Comparison of ENCODE assay signal across 29 mouse cellular contexts in genomic region chr4:139360761-139361548, GRCm38 (mm10). TPM values are rescaled to one million over a fixed set of nuclear protein-coding genes. Genes with fewer than 3 reads are reported as not detected.
DNase-seq lines count a peak whose midpoint lies in the region; ATAC-seq and TF ChIP-seq lines count a peak whose summit lies in the region.
"Had no signal": no experiment of that assay in that cellular context is flagged by ENCODE, and none has a peak within 500 bp of the region (broad histone marks: within the 10 kb centered on the region; RNA-seq: fewer than 3 reads in every experiment).

No protein-coding gene starts in this region.

- TF ChIP-seq CTCF in liver, postnatal 0 days (IDR thresholded peaks at IDR 0.05; ENCODE audit: low read depth), result no peak

- peak overlapping the region; percentile 93 for H3K27ac ChIP-seq in liver, embryonic 12.5 days
- peak overlapping the region; percentile 34 for H3K27ac ChIP-seq in liver, postnatal 0 days (ENCODE audit: low read depth)
- H3K27ac ChIP-seq: embryonic facial prominence, embryonic 12.5 days; forebrain, embryonic 12.5 days; heart, embryonic 10.5 days; hindbrain, embryonic 12.5 days; hindbrain, postnatal 0 days; limb, embryonic 10.5 days; limb, embryonic 15.5 days; lung, embryonic 15.5 days; midbrain, embryonic 12.5 days; neural tube, embryonic 13.5 days had no signal

- H3K4me1 ChIP-seq in liver, embryonic 12.5 days, result peaks cover 43% of the 10 kb centered on the region
- H3K4me1 ChIP-seq in liver, postnatal 0 days (ENCODE audit: insufficient read depth), result no peaks in the 10 kb centered on the region
- H3K4me1 ChIP-seq: embryonic facial prominence, embryonic 12.5 days; forebrain, embryonic 12.5 days; heart, embryonic 10.5 days; hindbrain, embryonic 12.5 days; limb, embryonic 10.5 days; limb, embryonic 15.5 days; lung, embryonic 15.5 days; midbrain, embryonic 12.5 days; neural tube, embryonic 13.5 days had no signal

- H3K27me3 ChIP-seq in liver, embryonic 12.5 days (replicated peaks), result no peaks in the 10 kb centered on the region
- H3K27me3 ChIP-seq in liver, postnatal 0 days (ENCODE audit: insufficient read depth, low read length), result no peaks in the 10 kb centered on the region
- H3K27me3 ChIP-seq: embryonic facial prominence, embryonic 12.5 days; forebrain, embryonic 12.5 days; hindbrain, embryonic 12.5 days; limb, embryonic 15.5 days; lung, embryonic 15.5 days; midbrain, embryonic 12.5 days; neural tube, embryonic 13.5 days had no signal

- H3K4me2 ChIP-seq in liver, embryonic 12.5 days, result peak overlapping the region; percentile 63
- peak overlapping the region; percentile 24; the same call in 1 of the 2 replicates for H3K4me2 ChIP-seq in liver, postnatal 0 days (ENCODE audit: low read depth, low read length)
- H3K4me2 ChIP-seq: embryonic facial prominence, embryonic 12.5 days; forebrain, embryonic 12.5 days; hindbrain, embryonic 12.5 days; limb, embryonic 15.5 days; lung, embryonic 15.5 days; midbrain, embryonic 12.5 days; neural tube, embryonic 13.5 days had no signal

- peak; percentile 62 for ATAC-seq in erythroblast, adult 5-6 weeks (replicated peaks; ENCODE audit: low FRiP score, poor library complexity, severe bottlenecking)
- peak; percentile 98 for ATAC-seq in liver, embryonic 12.5 days
- peak; percentile 90 for ATAC-seq in liver, postnatal 0 days
- ATAC-seq: activated CD4-positive, CD25-positive, alpha-beta regulatory T cell, adult 4 months; forebrain, postnatal 0 days; hindbrain, postnatal 0 days; intestine, postnatal 0 days had no signal

- H3K9ac ChIP-seq in liver, embryonic 12.5 days, result peak overlapping the region; percentile 57
- H3K9ac ChIP-seq in liver, postnatal 0 days (replicated peaks), result no peak overlapping the region
- H3K9ac ChIP-seq: embryonic facial prominence, embryonic 12.5 days; forebrain, embryonic 12.5 days; forebrain, postnatal 0 days; hindbrain, embryonic 12.5 days; limb, embryonic 15.5 days; lung, embryonic 15.5 days; midbrain, embryonic 12.5 days; neural tube, embryonic 13.5 days had no signal

- H3K4me3 ChIP-seq in liver, embryonic 12.5 days, result peak overlapping the region; percentile 35
- H3K4me3 ChIP-seq in liver, postnatal 0 days (ENCODE audit: low read depth, low read length), result no peak overlapping the region
- H3K4me3 ChIP-seq: embryonic facial prominence, embryonic 12.5 days; forebrain, embryonic 12.5 days; heart, embryonic 10.5 days; hindbrain, embryonic 12.5 days; limb, embryonic 10.5 days; limb, embryonic 15.5 days; lung, embryonic 15.5 days; midbrain, embryonic 12.5 days; neural tube, embryonic 13.5 days had no signal

- DNase-seq in c-Kit-negative CD71-positive TER-119-positive erythroid progenitor cells, embryonic 14.5 days (ENCODE audit: low read depth, low spot score), result peak; percentile 35
- no peak for DNase-seq in liver, postnatal 0 days
- no peak for DNase-seq in cerebellum, adult 8-10 months
- DNase-seq in left cerebral cortex, adult 11 months (ENCODE audit: low spot score), result no peak
- no peak for DNase-seq in layer of hippocampus, adult 11-12 months (ENCODE audit: low spot score)
- DNase-seq in right cerebral cortex, adult 18-20 months, result no peak
- DNase-seq: adrenal gland, adult 8-10 months; B cell, adult 2 months; cerebellum, adult 11 months; cerebellum, adult 9-11 months; embryo, embryonic 11 days; forebrain, postnatal 0 days; heart, postnatal 36 days; kidney, postnatal 14 days; right cerebral cortex, postnatal 14 days had no signal

- H3K9me3 ChIP-seq in liver, embryonic 12.5 days (replicated peaks), result no peaks in the 10 kb centered on the region
- no peaks in the 10 kb centered on the region for H3K9me3 ChIP-seq in liver, postnatal 0 days (ENCODE audit: low read length)
- H3K9me3 ChIP-seq: embryonic facial prominence, embryonic 12.5 days; forebrain, embryonic 12.5 days; heart, embryonic 10.5 days; hindbrain, embryonic 12.5 days; limb, embryonic 10.5 days; limb, embryonic 15.5 days; lung, embryonic 15.5 days; midbrain, embryonic 12.5 days; neural tube, embryonic 13.5 days had no signal

- no peak for TF ChIP-seq EP300 in liver, postnatal 0 days (IDR thresholded peaks at IDR 0.05; ENCODE audit: low read depth)

- 37% methylated on average over 11 of the region's 11 CpGs for WGBS in liver, embryonic 12.5 days (ENCODE audit: insufficient replicate concordance)
- WGBS in liver, postnatal 0 days (ENCODE audit: insufficient replicate concordance), result 71% methylated on average over 11 of the region's 11 CpGs

- peaks cover 100% of the 10 kb centered on the region for H3K36me3 ChIP-seq in liver, embryonic 12.5 days
- peaks cover 82% of the 10 kb centered on the region for H3K36me3 ChIP-seq in liver, postnatal 0 days (replicated peaks; ENCODE audit: insufficient read depth, low read length)

RNA-seq across cellular contexts. Expression of gene Ubr4, which starts 8.5 kb away (rescaled TPM):
- total RNA-seq in erythroblast, adult 5-6 weeks (2015; ENCODE audit: low replicate concordance), result 165 and 179 TPM in 2 replicates
- total RNA-seq in erythroblast, adult 5-6 weeks (2017; ENCODE audit: low replicate concordance), result 158 and 168 TPM in 2 replicates
- 54.7 and 55.1 TPM in 2 replicates for polyA plus RNA-seq in liver, embryonic 12.5 days (2016; fragmentation: Nextera tagmentation; extraction: Ambion mirVana)
- polyA plus RNA-seq in liver, postnatal 0 days (2015; fragmentation: Nextera tagmentation; extraction: Ambion mirVana), result 24.6 and 24.7 TPM in 2 replicates

RNA-seq across cellular contexts. Expression of gene Emc1, which starts 8.6 kb away (rescaled TPM):
- total RNA-seq in erythroblast, adult 5-6 weeks (2015; ENCODE audit: low replicate concordance), result 3.3 and 8.2 TPM in 2 replicates
- 14.8 and 26.1 TPM in 2 replicates for total RNA-seq in erythroblast, adult 5-6 weeks (2017; ENCODE audit: low replicate concordance)
- polyA plus RNA-seq in liver, embryonic 12.5 days (2016; fragmentation: Nextera tagmentation; extraction: Ambion mirVana), result 27.1 and 27.8 TPM in 2 replicates
- polyA plus RNA-seq in liver, postnatal 0 days (2015; fragmentation: Nextera tagmentation; extraction: Ambion mirVana), result 6.8 and 8.2 TPM in 2 replicates

RNA-seq across cellular contexts. Expression of gene Mrto4, which starts 8.6 kb away (rescaled TPM):
- total RNA-seq in erythroblast, adult 5-6 weeks (2015; ENCODE audit: low replicate concordance), result 27.6 and 29.2 TPM in 2 replicates
- 11.8 and 14.5 TPM in 2 replicates for total RNA-seq in erythroblast, adult 5-6 weeks (2017; ENCODE audit: low replicate concordance)
- 166 and 184 TPM in 2 replicates for polyA plus RNA-seq in liver, embryonic 12.5 days (2016; fragmentation: Nextera tagmentation; extraction: Ambion mirVana)
- polyA plus RNA-seq in liver, postnatal 0 days (2015; fragmentation: Nextera tagmentation; extraction: Ambion mirVana), result 46.2 and 46.7 TPM in 2 replicates

RNA-seq across cellular contexts. Expression of gene Akr7a5, which starts 50.4 kb away (rescaled TPM):
- 3.8 TPM in 1 of 2 replicates, not detected in the other for total RNA-seq in erythroblast, adult 5-6 weeks (2015; ENCODE audit: low replicate concordance)
- 0.43 and 0.70 TPM in 2 replicates for total RNA-seq in erythroblast, adult 5-6 weeks (2017; ENCODE audit: low replicate concordance)
- 43.4 and 44.0 TPM in 2 replicates for polyA plus RNA-seq in liver, embryonic 12.5 days (2016; fragmentation: Nextera tagmentation; extraction: Ambion mirVana)
- 117 and 121 TPM in 2 replicates for polyA plus RNA-seq in liver, postnatal 0 days (2015; fragmentation: Nextera tagmentation; extraction: Ambion mirVana)

RNA-seq across cellular contexts. Expression of gene Pqlc2, which starts 50.4 kb away (rescaled TPM):
- 1.5 TPM in 1 of 2 replicates, not detected in the other for total RNA-seq in erythroblast, adult 5-6 weeks (2015; ENCODE audit: low replicate concordance)
- 3.5 TPM in 1 of 2 replicates, not detected in the other for total RNA-seq in erythroblast, adult 5-6 weeks (2017; ENCODE audit: low replicate concordance)
- 9.4 and 9.5 TPM in 2 replicates for polyA plus RNA-seq in liver, embryonic 12.5 days (2016; fragmentation: Nextera tagmentation; extraction: Ambion mirVana)
- 33.1 and 33.9 TPM in 2 replicates for polyA plus RNA-seq in liver, postnatal 0 days (2015; fragmentation: Nextera tagmentation; extraction: Ambion mirVana)
